Comparison of ENCODE assay signal across 18 mouse cellular contexts in genomic region chr13:28606651-28607050, GRCm38 (mm10).
DNase-seq lines count a peak whose midpoint lies in the region; ATAC-seq lines count a peak whose summit lies in the region.
"Had no signal": no experiment of that assay in that cellular context is flagged by ENCODE, and none has a peak within 500 bp of the region (broad histone marks: within the 10 kb centered on the region; RNA-seq: fewer than 3 reads in every experiment).

No protein-coding gene starts in this region.

- H3K4me2 ChIP-seq in heart, embryonic 11.5 days, result no peak overlapping the region
- no peak overlapping the region for H3K4me2 ChIP-seq in liver, embryonic 11.5 days
- H3K4me2 ChIP-seq: hindbrain, embryonic 15.5 days; intestine, embryonic 15.5 days; midbrain, embryonic 13.5 days; neural tube, embryonic 15.5 days had no signal

- DNase-seq in heart, postnatal 10 days, result no peak
- peak; percentile 1 for DNase-seq in liver, embryonic 11.5 days (ENCODE audit: low spot score)
- DNase-seq in liver, result no peak
- peak; percentile 43 for DNase-seq in 416B (ENCODE audit: low read depth)
- DNase-seq in frontal cortex, postnatal 25 days (ENCODE audit: low spot score in 2 of 2), result no peak
- DNase-seq in right cerebral cortex, postnatal 4 days, result no peak
- DNase-seq: cerebellum, adult 18-20 months; cerebellum, postnatal 25 days; heart, adult 2 months; heart, postnatal 14 days; spleen, adult 18-20 months; thymus, adult 18-20 months had no signal

- no peak overlapping the region for H3K4me3 ChIP-seq in heart, embryonic 11.5 days (ENCODE audit: low read depth, low read length)
- H3K4me3 ChIP-seq in liver, embryonic 11.5 days (ENCODE audit: low read depth, low read length), result no peak overlapping the region
- no peak overlapping the region for H3K4me3 ChIP-seq in macrophage (ENCODE audit: inconsistent target)
- H3K4me3 ChIP-seq: heart, adult 2 months; hindbrain, embryonic 15.5 days; intestine, embryonic 15.5 days; midbrain, embryonic 13.5 days; neural tube, embryonic 15.5 days had no signal

- no peaks in the 10 kb centered on the region for H3K79me2 ChIP-seq in macrophage (ENCODE audit: inconsistent target)

- no peaks in the 10 kb centered on the region for H3K27me3 ChIP-seq in heart, embryonic 11.5 days (ENCODE audit: control insufficient read depth, insufficient read depth, low read length)
- H3K27me3 ChIP-seq in liver, embryonic 11.5 days (replicated peaks; ENCODE audit: control insufficient read depth, insufficient read depth, low read length), result no peaks in the 10 kb centered on the region
- H3K27me3 ChIP-seq: hindbrain, embryonic 15.5 days; intestine, embryonic 15.5 days; midbrain, embryonic 13.5 days; neural tube, embryonic 15.5 days had no signal

- 65% methylated on average over 1 of the region's 1 CpGs for WGBS in heart, embryonic 11.5 days (ENCODE audit: insufficient replicate concordance)
- 58% methylated on average over 1 of the region's 1 CpGs for WGBS in liver, embryonic 11.5 days
- 0% methylated on average over 1 of the region's 1 CpGs for WGBS in macrophage (ENCODE audit: missing documents)

- no peak overlapping the region for H3K9ac ChIP-seq in heart, embryonic 11.5 days (ENCODE audit: low read depth, low read length)
- H3K9ac ChIP-seq in liver, embryonic 11.5 days (ENCODE audit: low read depth, low read length), result no peak overlapping the region
- H3K9ac ChIP-seq: hindbrain, embryonic 15.5 days; intestine, embryonic 15.5 days; midbrain, embryonic 13.5 days; neural tube, embryonic 15.5 days had no signal

- H3K36me3 ChIP-seq in heart, embryonic 11.5 days (ENCODE audit: control insufficient read depth, insufficient read depth, low read length), result no peaks in the 10 kb centered on the region
- H3K36me3 ChIP-seq in liver, embryonic 11.5 days (ENCODE audit: control insufficient read depth, insufficient read depth, low read length), result no peaks in the 10 kb centered on the region
- no peaks in the 10 kb centered on the region for H3K36me3 ChIP-seq in macrophage (ENCODE audit: inconsistent target)
- H3K36me3 ChIP-seq: hindbrain, embryonic 15.5 days; intestine, embryonic 15.5 days; midbrain, embryonic 13.5 days; neural tube, embryonic 15.5 days had no signal

- H3K27ac ChIP-seq in heart, embryonic 11.5 days (ENCODE audit: low read depth, low read length), result peak overlapping the region; percentile 62
- no peak overlapping the region for H3K27ac ChIP-seq in liver, embryonic 11.5 days (ENCODE audit: low read depth, low read length)
- 0 out of 2 replicates have a peak overlapping the region, but pooled peaks have one; percentile 5 for H3K27ac ChIP-seq in macrophage
- H3K27ac ChIP-seq: heart, adult 2 months; hindbrain, embryonic 15.5 days; intestine, embryonic 15.5 days; midbrain, embryonic 13.5 days; neural tube, embryonic 15.5 days had no signal

- H3K9me3 ChIP-seq in heart, embryonic 11.5 days (replicated peaks; ENCODE audit: control insufficient read depth, low read length), result no peaks in the 10 kb centered on the region
- H3K9me3 ChIP-seq in liver, embryonic 11.5 days (ENCODE audit: control insufficient read depth, low read length), result no peaks in the 10 kb centered on the region
- H3K9me3 ChIP-seq: hindbrain, embryonic 15.5 days; intestine, embryonic 15.5 days; midbrain, embryonic 13.5 days; neural tube, embryonic 15.5 days had no signal

- no peaks in the 10 kb centered on the region for H3K4me1 ChIP-seq in heart, embryonic 11.5 days (ENCODE audit: control insufficient read depth, insufficient read depth, low read length)
- no peaks in the 10 kb centered on the region for H3K4me1 ChIP-seq in liver, embryonic 11.5 days (replicated peaks; ENCODE audit: control insufficient read depth, insufficient read depth, low read length)
- H3K4me1 ChIP-seq: hindbrain, embryonic 15.5 days; midbrain, embryonic 13.5 days; neural tube, embryonic 15.5 days had no signal

- no peak for ATAC-seq in heart, embryonic 11.5 days (replicated peaks; ENCODE audit: insufficient number of reproducible peaks, low FRiP score, low TSS enrichment)
- no peak for ATAC-seq in liver, embryonic 11.5 days (replicated peaks; ENCODE audit: low FRiP score)
- ATAC-seq: intestine, embryonic 15.5 days; midbrain, embryonic 13.5 days had no signal

- intact Hi-C loops in heart, postnatal 10 days (cut with DNase I), result loop anchor here (5.0 kb wide), 1 partner anchor 189 kb away; no protein-coding TSS in a partner anchor

Comparison
In these comparisons a context has a peak if more than half of its experiments do, and no peak if none do; other contexts are left out.
1. DNase-seq: peak in liver, embryonic 11.5 days (single experiment) and 416B (single experiment); none in heart, postnatal 10 days (0 of 2), liver (single experiment), frontal cortex, postnatal 25 days (0 of 2) and right cerebral cortex, postnatal 4 days (single experiment).